Mouse (Mus musculus) macrophage (primary cell): ENCODE measurements around the gene Mn1. TPM values are rescaled to one million over a fixed set of nuclear protein-coding genes. Genes with fewer than 3 reads are reported as not detected.

Experiments
- H3K27ac ChIP-seq: fragments of 350-480 bp; formaldehyde crosslinking; 2 replicates; pipeline ENCODE4 v1.9.0; 2021
- H3K36me3 ChIP-seq: fragments of 350-480 bp; formaldehyde crosslinking; 2 replicates; pipeline ENCODE4 v1.9.0; 2021; ENCODE audit errors: inconsistent target
- H3K4me3 ChIP-seq: fragments of 350-480 bp; formaldehyde crosslinking; 2 replicates; pipeline ENCODE4 v1.9.0; 2021; ENCODE audit errors: inconsistent target
- H3K79me2 ChIP-seq: fragments of 350-480 bp; formaldehyde crosslinking; 2 replicates; pipeline ENCODE4 v1.9.0; 2021; ENCODE audit errors: inconsistent target
- WGBS: methylation state at CpG from one replicate; pipeline ENCODE4 v1.1.7; 2026; ENCODE audit warnings: inconsistent platforms; ENCODE audit not compliant: missing documents; 5-methylcytosine and 5-hydroxymethylcytosine counted together
- polyA plus RNA-seq: library from polyadenylated mRNA; stranded (reverse); fragments of 250-400 nt; gene quantifications from 3 replicates; pipeline ENCODE4 v1.2.4, GENCODE M21; 2018; ENCODE audit warnings: inconsistent platforms

Mn1 gene
- polyA plus RNA-seq, 1 experiment from 2014 or later: not detected

DNA sequence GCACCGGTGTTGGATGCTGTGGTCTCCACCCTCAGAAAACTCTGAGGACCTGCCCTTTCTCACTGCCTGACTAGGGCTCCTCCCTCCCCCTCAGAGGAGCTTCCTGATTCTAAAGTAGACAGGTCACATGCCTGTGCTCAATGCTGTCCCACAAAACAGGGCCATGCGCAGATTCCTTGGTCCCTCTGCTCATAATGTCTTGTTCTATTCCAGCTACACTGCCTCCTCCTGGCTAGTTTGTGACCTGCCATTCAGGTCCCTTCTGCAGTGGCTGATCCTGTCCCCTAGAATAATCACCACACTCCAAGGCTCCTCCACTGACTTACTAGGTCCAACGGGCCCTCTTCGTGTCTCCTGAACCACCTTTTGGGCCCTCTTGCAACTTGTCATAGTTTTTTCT lies 21.0 kb upstream of the Mn1 start:
- H3K79me2 ChIP-seq: no peaks in the 10 kb centered on the region

DNA sequence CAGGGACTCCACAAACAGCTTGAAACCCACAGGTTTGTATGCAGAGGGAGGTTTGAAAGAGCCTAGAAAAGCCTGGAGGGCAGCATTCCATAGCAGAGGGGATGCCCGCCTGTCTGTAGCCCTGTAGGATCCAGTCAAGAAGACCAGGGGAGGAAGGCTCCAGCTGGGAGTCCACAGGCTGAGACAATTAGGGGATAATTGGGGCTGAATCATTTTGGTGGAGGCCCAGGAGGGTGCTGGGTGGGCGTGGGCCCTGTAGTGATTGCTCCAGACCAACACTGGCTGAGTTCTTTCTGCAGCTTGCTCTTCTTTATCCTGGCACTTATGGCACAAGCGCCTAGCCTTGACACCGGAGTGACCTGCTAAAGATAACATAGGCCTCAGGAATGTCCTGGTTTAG lies 18.7 kb upstream of the Mn1 start:
- no peak overlapping the region for H3K27ac ChIP-seq

More for the DNA sequence above, 21.0 kb upstream of the Mn1 start:
- 72% methylated on average over 4 of the region's 4 CpGs for WGBS
- no peak overlapping the region for H3K4me3 ChIP-seq
- no peaks in the 10 kb centered on the region for H3K36me3 ChIP-seq
- H3K27ac ChIP-seq: no peak overlapping the region

DNA sequence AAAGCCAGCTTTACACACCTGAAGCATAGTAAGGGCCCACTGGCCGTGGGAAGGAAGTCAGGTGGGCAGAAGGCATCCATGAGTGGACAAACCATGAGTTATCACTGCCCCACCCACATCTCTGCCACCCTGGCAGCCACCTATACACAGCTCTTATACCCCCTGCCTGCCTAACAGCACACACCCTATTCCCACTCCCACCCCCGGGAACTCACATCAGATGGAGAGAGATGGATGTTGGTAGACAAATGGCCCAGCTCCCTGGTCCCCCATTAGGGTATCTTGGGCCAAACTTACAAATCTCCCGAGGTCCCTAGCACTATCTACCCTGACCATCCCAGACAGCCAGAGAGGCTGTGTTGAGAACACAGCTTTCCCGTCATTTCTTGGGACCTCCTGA lies 17.9 kb upstream of the Mn1 start:
- Histone ChIP-seq H3K4me3 (no peak overlapping the region), H3K36me3 (no peaks in the 10 kb centered on the region), H3K79me2 (no peaks in the 10 kb centered on the region), H3K27ac (no peak overlapping the region)
- WGBS: 88% methylated on average over 4 of the region's 4 CpGs

More for the DNA sequence above, 18.7 kb upstream of the Mn1 start:
- 91% methylated on average over 4 of the region's 4 CpGs for WGBS
- no peak overlapping the region for H3K4me3 ChIP-seq
- H3K79me2 ChIP-seq: no peaks in the 10 kb centered on the region
- no peaks in the 10 kb centered on the region for H3K36me3 ChIP-seq

DNA sequence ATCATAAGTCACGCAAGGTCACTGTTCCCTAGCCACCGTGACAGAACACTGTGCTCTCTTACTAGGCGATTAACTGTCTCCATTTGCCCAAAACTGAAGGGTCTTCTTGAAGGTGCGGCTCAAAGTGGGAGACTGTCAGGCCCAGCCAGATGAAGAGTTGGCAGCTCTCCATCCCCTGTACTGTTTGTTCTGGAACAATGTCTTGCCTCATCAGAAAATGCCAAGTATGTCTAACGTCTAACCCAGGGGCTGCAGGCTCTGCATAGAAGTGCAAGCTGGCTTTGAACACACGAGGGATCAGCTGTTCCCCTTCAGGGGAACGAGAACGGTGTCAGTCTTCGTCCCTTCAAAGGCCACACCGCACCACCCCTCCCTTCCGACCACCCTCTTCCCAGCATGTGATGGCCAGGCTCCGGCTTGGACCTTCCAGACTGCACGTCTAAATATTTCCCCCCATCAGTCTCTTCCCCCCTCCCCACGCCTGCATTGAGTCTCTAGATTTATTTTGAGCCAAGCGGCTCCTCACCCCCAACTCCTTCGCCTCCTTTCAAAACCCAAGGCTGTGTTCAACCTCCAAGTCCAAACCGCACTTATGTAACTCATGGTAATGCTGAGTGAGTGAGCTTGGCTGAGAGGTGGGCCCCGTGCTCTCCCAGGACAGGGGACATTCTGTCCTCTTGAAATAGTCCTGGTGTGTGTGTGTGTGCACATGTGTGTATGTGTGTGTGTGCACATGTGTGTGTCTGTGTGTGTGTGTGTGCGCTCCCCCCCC lies 15.1 kb upstream of the Mn1 start:
- Histone ChIP-seq H3K27ac (no peak overlapping the region), H3K36me3 (no peaks in the 10 kb centered on the region), H3K79me2 (no peaks in the 10 kb centered on the region), H3K4me3 (no peak overlapping the region)
- 81% methylated on average over 19 of the region's 19 CpGs for WGBS

DNA sequence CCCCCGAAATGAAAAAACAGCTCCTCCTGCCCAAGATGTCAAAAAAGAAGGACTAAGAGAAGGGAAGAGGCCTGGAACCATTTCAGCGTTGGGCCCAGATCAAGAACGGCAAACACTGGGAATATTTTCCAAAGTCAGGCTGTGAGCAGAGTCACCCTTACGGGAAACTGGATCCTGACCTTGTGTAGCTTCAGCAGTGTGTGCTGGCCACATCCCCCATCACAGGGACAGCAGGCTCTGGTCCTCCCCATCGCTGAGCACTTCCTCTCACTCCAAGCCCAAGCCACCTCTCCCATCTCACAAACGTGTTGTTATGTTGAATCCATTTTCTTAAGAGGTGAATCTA lies 14.5 kb upstream of the Mn1 start:
- Histone ChIP-seq H3K4me3 (no peak overlapping the region), H3K36me3 (no peaks in the 10 kb centered on the region), H3K79me2 (no peaks in the 10 kb centered on the region), H3K27ac (no peak overlapping the region)
- 92% methylated on average over 6 of the region's 6 CpGs for WGBS

DNA sequence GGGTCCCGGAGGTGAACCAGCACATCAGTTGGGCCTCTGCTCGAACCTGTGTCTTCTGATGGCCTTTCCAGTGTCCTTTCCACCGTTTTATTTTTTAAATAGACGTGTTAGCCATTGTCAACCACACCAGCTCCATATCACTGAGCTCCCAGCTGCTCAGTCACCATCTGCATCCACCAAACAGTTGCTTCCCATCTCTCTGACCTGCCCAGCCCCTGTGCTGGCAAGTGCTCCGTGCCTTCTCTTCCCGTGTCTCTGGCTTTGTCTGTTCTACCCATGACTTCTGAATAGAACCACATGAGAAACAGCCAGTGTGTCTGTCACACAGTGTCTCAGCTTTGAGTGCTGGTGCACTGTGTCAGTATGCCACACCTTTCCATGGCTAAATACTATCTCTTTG lies 12.4 kb upstream of the Mn1 start:
- Histone ChIP-seq H3K4me3 (no peak overlapping the region), H3K27ac (no peak overlapping the region)
- 90% methylated on average over 6 of the region's 6 CpGs for WGBS

DNA sequence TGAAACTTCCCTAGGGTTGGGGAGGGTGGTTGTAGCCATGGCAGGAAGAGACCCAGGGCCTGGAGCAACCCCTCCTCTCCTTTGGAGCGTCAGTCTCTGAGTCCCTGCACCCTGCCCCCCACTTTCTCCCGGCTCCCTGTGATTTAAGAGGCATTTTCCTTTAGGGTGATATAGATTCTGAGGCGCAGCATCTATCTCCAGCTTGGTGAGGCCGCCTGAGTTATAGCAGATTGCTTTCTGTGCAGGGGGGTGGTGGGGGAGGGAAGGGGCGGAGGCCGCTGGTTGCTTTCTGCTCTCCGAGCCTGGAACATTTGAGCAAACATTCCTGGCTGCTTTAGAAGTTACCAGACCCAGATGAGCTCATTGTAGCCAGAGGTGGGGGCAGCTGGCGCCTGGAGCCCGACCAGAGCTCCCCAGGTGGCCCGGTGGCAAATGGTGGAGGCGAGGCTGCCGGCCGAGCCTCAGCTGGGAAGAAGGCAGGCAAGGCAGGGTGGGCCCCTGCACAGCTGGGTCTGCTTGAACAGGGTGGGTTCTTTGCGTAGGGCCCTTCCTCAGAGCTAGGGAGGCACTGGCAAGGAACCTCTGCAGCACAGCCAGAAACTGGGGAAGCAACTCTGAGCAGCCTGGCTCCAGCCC lies 8.6 kb upstream of the Mn1 start:
- H3K36me3 ChIP-seq: no peaks in the 10 kb centered on the region
- WGBS: 88% methylated on average over 12 of the region's 14 CpGs
- no peak overlapping the region for H3K27ac ChIP-seq
- no peak overlapping the region for H3K4me3 ChIP-seq
- no peaks in the 10 kb centered on the region for H3K79me2 ChIP-seq

More for the DNA sequence above, 12.4 kb upstream of the Mn1 start:
- Histone ChIP-seq H3K79me2 (no peaks in the 10 kb centered on the region), H3K36me3 (no peaks in the 10 kb centered on the region)

DNA sequence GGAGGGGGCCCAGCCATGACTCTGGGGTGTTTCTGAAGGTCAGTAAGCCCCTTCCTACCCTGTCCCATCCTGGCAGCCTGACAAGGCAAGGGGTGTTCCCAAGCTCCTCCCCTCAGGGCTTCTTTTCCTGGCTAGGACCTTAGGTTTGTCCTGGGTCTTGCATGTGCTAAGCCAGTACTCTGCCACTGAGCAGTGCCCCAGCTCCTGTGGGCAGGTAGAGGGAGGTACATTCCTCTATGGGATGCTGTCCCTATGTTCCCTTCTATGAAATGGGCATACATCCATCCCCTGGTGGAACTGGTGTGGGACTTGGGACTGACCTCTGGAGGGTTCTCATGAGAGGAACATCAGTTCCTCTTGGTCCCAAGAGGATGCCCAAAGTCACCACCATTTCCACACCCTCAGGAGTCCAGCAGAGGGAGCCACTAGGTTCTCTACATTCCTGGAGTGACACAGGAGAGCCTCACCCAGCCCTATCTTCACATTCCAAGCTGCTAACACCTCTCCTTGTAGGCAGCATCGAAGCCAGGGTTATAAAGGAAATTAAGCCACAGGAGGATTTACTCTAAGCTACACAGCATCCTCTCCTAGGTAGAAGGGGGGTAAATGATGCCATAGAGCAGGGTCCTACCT lies 7.6 kb upstream of the Mn1 start:
- 0% methylated on average over 1 of the region's 1 CpGs for WGBS
- Histone ChIP-seq H3K27ac (no peak overlapping the region), H3K36me3 (no peaks in the 10 kb centered on the region), H3K79me2 (no peaks in the 10 kb centered on the region), H3K4me3 (no peak overlapping the region)

DNA sequence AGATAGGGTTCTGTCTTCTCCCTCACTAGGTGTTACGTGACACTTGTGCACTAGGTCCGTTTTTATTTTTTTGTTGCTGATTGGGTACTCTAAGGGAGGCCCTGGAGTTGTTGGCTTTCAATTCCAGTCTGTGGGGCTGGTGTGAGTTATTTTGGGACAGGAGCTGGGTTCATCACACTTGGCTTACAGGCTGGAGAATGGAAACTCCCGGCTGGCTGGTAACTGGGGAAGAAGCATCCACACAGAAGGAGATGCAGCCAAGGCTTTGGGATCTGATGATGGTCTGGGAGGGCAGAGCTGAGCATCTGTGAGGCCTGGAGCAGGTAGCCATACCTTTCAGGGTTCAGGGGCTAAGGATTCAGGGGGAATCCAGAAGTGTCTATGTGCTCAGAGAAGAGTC lies 6.5 kb upstream of the Mn1 start:
- H3K79me2 ChIP-seq: no peaks in the 10 kb centered on the region
- H3K36me3 ChIP-seq: no peaks in the 10 kb centered on the region
- H3K27ac ChIP-seq: no peak overlapping the region
- H3K4me3 ChIP-seq: no peak overlapping the region
- WGBS: 90% methylated on average over 3 of the region's 3 CpGs

DNA sequence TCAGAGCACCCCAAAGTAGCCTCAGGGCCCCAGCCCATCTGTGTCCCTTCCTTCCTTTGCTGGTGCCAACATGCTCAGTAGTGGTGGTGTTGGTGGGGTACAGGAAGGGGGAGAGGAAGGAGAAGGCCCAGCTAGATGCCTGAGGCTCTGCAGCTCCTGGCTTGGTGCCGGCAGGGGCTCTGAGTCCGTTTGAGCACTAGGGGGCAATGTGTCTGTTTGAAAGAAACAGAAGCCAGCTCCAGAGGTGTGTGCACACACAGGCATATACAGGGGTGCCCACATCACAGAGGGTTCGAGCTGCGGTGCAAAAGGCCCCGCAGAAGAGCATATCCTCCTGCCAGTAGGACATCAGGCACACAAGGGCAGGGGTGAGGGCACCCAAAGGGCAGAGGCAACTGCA lies 3.0 kb upstream of the Mn1 start:
- Histone ChIP-seq H3K36me3 (no peaks in the 10 kb centered on the region), H3K27ac (no peak overlapping the region), H3K4me3 (no peak overlapping the region), H3K79me2 (no peaks in the 10 kb centered on the region)
- WGBS: 3% methylated on average over 5 of the region's 5 CpGs

DNA sequence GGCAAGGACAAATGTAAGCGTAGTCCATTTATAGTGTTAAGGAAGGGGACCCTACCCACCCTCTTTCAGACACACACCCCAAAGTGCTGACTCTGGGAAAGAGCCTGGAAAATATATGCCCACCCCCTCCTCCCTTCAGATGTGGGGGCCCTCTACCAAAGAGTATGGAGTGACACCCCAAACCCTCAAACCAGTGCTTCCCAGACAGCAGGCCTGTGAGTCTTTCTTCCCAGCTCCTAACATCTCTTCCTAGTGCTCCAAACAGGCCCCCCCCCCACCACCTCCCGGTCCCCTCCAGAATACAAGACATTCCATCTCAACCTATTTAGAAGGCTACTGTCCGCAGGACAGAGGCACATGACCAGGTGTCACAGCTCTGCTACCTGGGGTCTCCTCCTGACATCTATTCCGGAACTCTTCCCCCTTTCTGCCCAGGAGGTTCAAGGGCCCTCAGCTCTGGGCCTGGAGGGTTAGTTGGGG lies 2.4 kb upstream of the Mn1 start:
- no peak overlapping the region for H3K4me3 ChIP-seq
- no peaks in the 10 kb centered on the region for H3K79me2 ChIP-seq
- no peaks in the 10 kb centered on the region for H3K36me3 ChIP-seq
- 86% methylated on average over 4 of the region's 4 CpGs for WGBS
- H3K27ac ChIP-seq: no peak overlapping the region

DNA sequence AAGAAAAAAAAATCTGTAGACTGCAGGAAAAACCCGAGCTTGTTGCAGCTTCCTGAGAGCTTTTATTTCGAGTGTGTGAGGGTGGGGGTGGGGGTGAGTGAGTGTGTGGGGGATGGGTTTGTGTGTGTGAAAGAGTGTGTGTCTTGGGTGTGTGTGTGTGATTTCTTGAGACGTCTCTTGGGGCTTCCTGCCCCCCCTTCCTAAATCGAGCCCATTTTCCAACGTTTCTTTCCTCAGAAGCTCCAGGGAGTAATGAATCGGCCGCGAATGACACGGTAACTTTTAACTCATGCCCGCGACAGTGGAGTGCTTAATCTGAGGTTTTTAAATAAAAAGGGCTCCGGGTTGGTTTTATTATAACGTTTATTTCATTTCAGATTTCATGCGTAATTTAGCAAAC lies 1.6 kb upstream of the Mn1 start:
- H3K27ac ChIP-seq: no peak overlapping the region
- WGBS: under 1% methylated on average over 14 of the region's 14 CpGs
- H3K79me2 ChIP-seq: no peaks in the 10 kb centered on the region
- no peaks in the 10 kb centered on the region for H3K36me3 ChIP-seq
- no peak overlapping the region for H3K4me3 ChIP-seq

DNA sequence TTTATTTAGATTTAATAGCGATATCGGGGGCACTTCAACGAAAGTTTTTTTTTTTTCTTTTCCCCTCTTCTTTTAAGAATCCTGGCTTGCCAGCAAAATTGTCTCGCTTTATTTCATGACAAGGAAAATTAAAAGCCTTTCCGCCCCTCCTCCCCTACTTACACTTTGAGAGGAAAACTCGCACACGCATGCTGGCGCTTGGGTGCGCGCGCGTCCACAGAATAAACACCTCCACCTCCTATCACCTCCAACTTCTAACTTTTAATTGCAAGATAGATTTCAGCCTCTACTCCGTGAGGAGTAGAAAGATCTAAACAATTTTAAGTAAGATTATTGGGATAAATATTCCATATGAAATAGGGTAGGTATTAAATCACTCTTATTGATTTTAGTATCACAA lies 1.1 kb upstream of the Mn1 start:
- H3K79me2 ChIP-seq: no peaks in the 10 kb centered on the region
- H3K36me3 ChIP-seq: no peaks in the 10 kb centered on the region
- no peak overlapping the region for H3K27ac ChIP-seq
- 0% methylated on average over 13 of the region's 13 CpGs for WGBS
- H3K4me3 ChIP-seq: no peak overlapping the region

DNA sequence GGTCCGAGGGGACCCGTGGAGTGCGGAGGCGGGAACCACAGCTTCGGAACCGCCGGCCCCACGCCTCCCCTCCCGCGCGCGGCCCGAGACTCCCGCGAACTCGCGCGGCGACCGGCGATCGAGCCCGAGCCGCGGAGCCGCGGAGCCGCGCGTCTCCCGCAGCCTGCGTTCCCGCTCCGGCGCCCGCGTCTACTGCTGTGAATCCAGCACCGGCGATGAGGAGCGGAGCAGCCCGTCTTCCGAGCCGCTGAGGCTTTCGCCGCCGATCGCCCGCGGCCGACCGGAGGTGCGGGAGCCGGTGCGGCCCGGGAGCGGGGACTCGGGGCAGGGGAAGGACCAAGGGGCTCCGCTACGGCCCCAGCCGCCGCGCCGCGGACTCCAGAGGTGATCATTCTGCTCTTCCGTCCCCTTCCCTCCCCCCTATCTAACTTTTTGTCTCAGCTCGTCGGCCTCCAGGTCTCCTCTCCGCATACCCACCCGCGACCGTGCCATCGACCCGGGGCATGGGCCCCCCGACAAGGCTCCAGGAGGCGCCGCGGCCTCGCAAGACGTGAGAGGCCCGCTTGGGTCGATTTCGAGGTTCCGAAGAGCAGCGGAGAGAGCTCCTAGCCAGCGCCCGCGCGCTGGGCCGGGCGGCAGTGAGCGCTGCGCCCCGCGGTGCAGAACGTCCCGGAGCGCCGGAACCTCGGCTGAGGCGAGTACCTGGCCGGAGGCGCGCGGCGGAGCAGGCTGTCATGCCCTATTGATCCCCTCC lies 393 bp downstream of the Mn1 start:
- no peak overlapping the region for H3K27ac ChIP-seq
- no peak overlapping the region for H3K4me3 ChIP-seq
- H3K79me2 ChIP-seq: no peaks in the 10 kb centered on the region
- under 1% methylated on average over 83 of the region's 105 CpGs for WGBS
- no peaks in the 10 kb centered on the region for H3K36me3 ChIP-seq
